Mouse (Mus musculus) heart, adult 2 months (tissue): ENCODE data around the gene Dlx3.

Source experiments
- CTCF ChIP-seq: fragments of 200-600 bp; IDR thresholded peaks from 2 replicates; pipeline ENCODE4 v1.8.1; 2022; ENCODE audit warnings: antibody characterized with exemption, mild to moderate bottlenecking, moderate library complexity
- EP300 ChIP-seq: fragments of 200-500 bp; IDR thresholded peaks from 2 replicates; pipeline ENCODE4 v1.6.1; 2011; ENCODE audit warnings: low read depth, low read length, control low read depth; ENCODE audit not compliant: insufficient read depth
- POLR2A ChIP-seq: fragments of 200-500 bp; IDR thresholded peaks from 2 replicates; pipeline ENCODE4 v1.6.1; 2011; ENCODE audit warnings: mild to moderate bottlenecking, low read depth, low read length, control low read depth; ENCODE audit not compliant: insufficient read depth

DNA sequence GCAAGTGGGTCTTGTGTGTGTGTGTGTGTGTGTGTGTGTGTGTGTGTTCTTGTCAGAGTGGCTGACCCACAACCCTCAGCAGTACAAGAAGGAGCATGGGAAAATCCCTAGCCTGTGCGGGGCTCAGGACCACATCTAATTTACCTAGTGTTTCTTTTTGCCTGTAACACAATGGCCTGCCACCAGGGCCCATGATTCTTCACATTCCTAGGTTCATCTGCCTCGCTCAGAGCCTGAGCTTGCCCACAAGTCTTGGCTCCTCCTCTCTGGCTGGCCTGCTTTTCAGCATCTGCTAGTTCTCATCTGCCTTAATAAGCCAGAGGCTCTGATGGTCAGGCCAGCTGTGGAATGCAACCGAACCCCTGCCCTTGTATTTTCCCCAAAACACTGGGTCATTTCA is 19.5 kb upstream of the Dlx3 start:
- TF ChIP-seq CTCF (no peak), POLR2A (no peak), EP300 (no peak)
